Comparison of ENCODE assay signal across 13 mouse cellular contexts in the genomic region with DNA sequence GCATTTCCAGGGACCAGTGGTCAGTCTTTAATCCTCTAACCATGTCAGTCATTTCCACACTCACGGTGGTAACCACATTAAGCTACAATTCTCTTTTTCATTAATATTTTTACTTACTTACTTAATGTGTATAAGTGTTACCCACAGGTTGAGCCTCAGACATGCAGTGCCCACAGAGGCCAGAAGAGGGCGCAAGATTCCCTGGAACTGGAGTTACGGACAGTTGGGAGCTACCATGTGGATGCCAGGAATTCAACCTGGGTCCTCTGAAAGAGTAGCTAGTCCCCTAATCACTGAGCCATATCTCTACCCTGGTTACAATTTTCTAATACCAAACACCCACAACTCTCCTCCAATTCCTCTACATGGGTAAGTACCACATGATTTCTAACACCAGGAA.
A peak's percentile ranks its signal among the peaks of the same experiment; 100 is the strongest.
DNase-seq lines count a peak whose midpoint lies in the region; ATAC-seq and TF ChIP-seq lines count a peak whose summit lies in the region.
"Had no signal": no experiment of that assay in that cellular context is flagged by ENCODE, and none has a peak within 500 bp of the region (broad histone marks: within the 10 kb centered on the region; RNA-seq: fewer than 3 reads in every experiment).

No protein-coding gene starts in this region.

- TF ChIP-seq POLR2A in thymus, adult 2 months (IDR thresholded peaks at IDR 0.05; ENCODE audit: control insufficient read depth, extremely low read depth, insufficient read depth, low read length, poor library complexity): no peak

- no peaks in the 10 kb centered on the region for H3K36me3 ChIP-seq in kidney, postnatal 0 days (ENCODE audit: insufficient read depth, low read length)
- no peaks in the 10 kb centered on the region for H3K36me3 ChIP-seq in thymus, adult 2 months (ENCODE audit: control insufficient read depth, insufficient read depth, low read length)
- H3K36me3 ChIP-seq: embryonic facial prominence, embryonic 12.5 days; limb, embryonic 12.5 days had no signal

- TF ChIP-seq CTCF in kidney, postnatal 0 days (IDR thresholded peaks at IDR 0.05; ENCODE audit: low read depth): peak; percentile 32
- no peak for TF ChIP-seq CTCF in thymus, adult 2 months (IDR thresholded peaks at IDR 0.05; ENCODE audit: borderline replicate concordance, control insufficient read depth, extremely low read depth, insufficient read depth, low read length, poor library complexity)

- no peaks in the 10 kb centered on the region for H3K27me3 ChIP-seq in kidney, postnatal 0 days (ENCODE audit: insufficient read depth, low read length)
- no peaks in the 10 kb centered on the region for H3K27me3 ChIP-seq in thymus, adult 2 months (ENCODE audit: control insufficient read depth, insufficient read depth, low read length)
- H3K27me3 ChIP-seq: embryonic facial prominence, embryonic 12.5 days; limb, embryonic 12.5 days had no signal

- DNase-seq in kidney, postnatal 0 days (ENCODE audit: low spot score): no peak
- DNase-seq in kidney, adult 18-20 months: no peak
- DNase-seq in thymus, postnatal 25 days: peak; percentile 1
- no peak for DNase-seq in thymus, adult 2 months
- DNase-seq in ZHBTc4 (ENCODE audit: low read depth, low spot score): peak; percentile 60
- DNase-seq in testis, postnatal 14 days (ENCODE audit: low spot score): peak; percentile 27
- no peak for DNase-seq in cerebellum, postnatal 25 days
- DNase-seq: adrenal gland, postnatal 14 days; cerebellum, adult 8-10 months had no signal

- H3K4me3 ChIP-seq in kidney, postnatal 0 days (replicated peaks; ENCODE audit: low read depth, low read length): no peak overlapping the region
- H3K4me3 ChIP-seq in thymus, adult 2 months (ENCODE audit: control insufficient read depth, insufficient read depth, low read length): no peak overlapping the region
- H3K4me3 ChIP-seq: embryonic facial prominence, embryonic 12.5 days; limb, embryonic 12.5 days had no signal

- H3K9me3 ChIP-seq in kidney, postnatal 0 days (replicated peaks; ENCODE audit: low read length): no peaks in the 10 kb centered on the region
- H3K9me3 ChIP-seq: embryonic facial prominence, embryonic 12.5 days had no signal

- no peak overlapping the region for H3K9ac ChIP-seq in kidney, postnatal 0 days (ENCODE audit: low read depth, low read length)
- H3K9ac ChIP-seq: embryonic facial prominence, embryonic 12.5 days; limb, embryonic 12.5 days had no signal

- no peak for ATAC-seq in kidney, postnatal 0 days (replicated peaks; ENCODE audit: low FRiP score, low read depth)
- ATAC-seq: hindbrain, embryonic 16.5 days had no signal

- no peak overlapping the region for H3K4me2 ChIP-seq in kidney, postnatal 0 days (ENCODE audit: low read length)
- H3K4me2 ChIP-seq: embryonic facial prominence, embryonic 12.5 days; heart, embryonic 11.5 days; limb, embryonic 12.5 days had no signal

- no peaks in the 10 kb centered on the region for H3K4me1 ChIP-seq in kidney, postnatal 0 days (replicated peaks; ENCODE audit: insufficient read depth, low read length)
- no peaks in the 10 kb centered on the region for H3K4me1 ChIP-seq in thymus, adult 2 months (replicated peaks; ENCODE audit: control insufficient read depth, insufficient read depth, low read length)
- H3K4me1 ChIP-seq: embryonic facial prominence, embryonic 12.5 days had no signal

- H3K27ac ChIP-seq in kidney, postnatal 0 days: no peak overlapping the region
- no peak overlapping the region for H3K27ac ChIP-seq in thymus, adult 2 months (ENCODE audit: control insufficient read depth, insufficient read depth, low read length)
- H3K27ac ChIP-seq: embryonic facial prominence, embryonic 12.5 days; limb, embryonic 12.5 days had no signal

- WGBS in kidney, postnatal 0 days: 74% methylated on average over 3 of the region's 3 CpGs
- WGBS in thymus, adult 2 months: 80% methylated on average over 3 of the region's 3 CpGs

Comparison
In these comparisons a context has a peak if more than half of its experiments do, and no peak if none do; other contexts are left out.
1. DNase-seq: peak in thymus, postnatal 25 days (single experiment), ZHBTc4 (single experiment) and testis, postnatal 14 days (single experiment); none in kidney, postnatal 0 days (single experiment), kidney, adult 18-20 months (single experiment), thymus, adult 2 months (single experiment) and cerebellum, postnatal 25 days (0 of 2).